Comparison of ENCODE assay signal across 9 mouse cellular contexts in genomic region chr5:137131490-137131889, GRCm38 (mm10). TPM values are rescaled to one million over a fixed set of nuclear protein-coding genes. Genes with fewer than 3 reads are reported as not detected.
A peak's percentile ranks its signal among the peaks of the same experiment; 100 is the strongest.
DNase-seq lines count a peak whose midpoint lies in the region; ATAC-seq lines count a peak whose summit lies in the region.
"Had no signal": no experiment of that assay in that cellular context is flagged by ENCODE, and none has a peak within 500 bp of the region (broad histone marks: within the 10 kb centered on the region; RNA-seq: fewer than 3 reads in every experiment).

No protein-coding gene starts in this region.

- H3K36me3 ChIP-seq in limb, embryonic 10.5 days: no peaks in the 10 kb centered on the region

- WGBS in limb, embryonic 10.5 days: 2% methylated on average over 3 of the region's 3 CpGs

- H3K9me3 ChIP-seq in limb, embryonic 10.5 days (replicated peaks): no peaks in the 10 kb centered on the region

- H3K4me1 ChIP-seq in limb, embryonic 10.5 days: peaks cover 13% of the 10 kb centered on the region

- peak; percentile 52 to 65 for DNase-seq in adrenal gland, adult 18-20 months (ENCODE audit: low spot score in 2 of 2)
- DNase-seq in adrenal gland, adult 8-10 months: no peak
- DNase-seq in right cerebral cortex, postnatal 14 days: peak; percentile 29
- no peak for DNase-seq in right cerebral cortex, adult 18-20 months
- peak; percentile 71 for DNase-seq in cerebellum, adult 9-10 months
- DNase-seq in heart, postnatal 4 days: peak; percentile 77
- DNase-seq in limb, embryonic 10.5 days (ENCODE audit: low spot score): peak; percentile 69

- no peaks in the 10 kb centered on the region for H3K27me3 ChIP-seq in limb, embryonic 10.5 days (ENCODE audit: low read depth, poor library complexity, severe bottlenecking)

- no peak overlapping the region for H3K4me3 ChIP-seq in limb, embryonic 10.5 days

- peak; percentile 76 for ATAC-seq in neutrophil, adult 5-6 weeks (ENCODE audit: extremely low read depth, insufficient number of reproducible peaks, low FRiP score, poor library complexity, severe bottlenecking)

- H3K27ac ChIP-seq in limb, embryonic 10.5 days: no peak overlapping the region

RNA-seq across cellular contexts. Expression of gene Trim56, which starts 15.5 kb away (rescaled TPM):
- 10 to 100 TPM; 39.1 to 42.2 TPM for total RNA-seq in adrenal gland, adult 18-20 months (2021)
- total RNA-seq in adrenal gland, adult 8-10 months (2022): 10 to 100 TPM; 44.0 to 57.1 (median 54.0) TPM
- total RNA-seq in heart, postnatal 4 days (2021): 10 to 100 TPM; 15.7 to 15.9 TPM
- 5.6 and 7.0 TPM in 2 replicates for polyA plus RNA-seq in limb, embryonic 10.5 days (2016; fragmentation: Nextera tagmentation; extraction: Ambion mirVana)
- 69.9 and 79.3 TPM in 2 replicates for total RNA-seq in neutrophil, adult 5-6 weeks (2017)

RNA-seq across cellular contexts. Expression of gene Muc3, which starts 17.6 kb away (rescaled TPM):
- total RNA-seq in adrenal gland, adult 18-20 months (2021): not detected
- total RNA-seq in adrenal gland, adult 8-10 months (2022): not detected
- total RNA-seq in heart, postnatal 4 days (2021): not detected
- polyA plus RNA-seq in limb, embryonic 10.5 days (2016; fragmentation: Nextera tagmentation; extraction: Ambion mirVana): not detected in 2 replicates
- not detected in 2 replicates for total RNA-seq in neutrophil, adult 5-6 weeks (2017)
- polyA plus RNA-seq: C2C12 had no signal

RNA-seq across cellular contexts. Expression of gene Serpine1, which starts 59.4 kb away (rescaled TPM):
- total RNA-seq in adrenal gland, adult 18-20 months (2021): 10 to 100 TPM in 1 of 2 experiments, 1 to 10 TPM in 1; 3.3 to 17.1 TPM
- 1 to 10 TPM; 2.7 to 9.5 (median 6.5) TPM for total RNA-seq in adrenal gland, adult 8-10 months (2022)
- total RNA-seq in heart, postnatal 4 days (2021): 10 to 100 TPM; 13.4 to 14.0 TPM
- polyA plus RNA-seq in limb, embryonic 10.5 days (2016; fragmentation: Nextera tagmentation; extraction: Ambion mirVana): 0.36 and 0.39 TPM in 2 replicates
- total RNA-seq in neutrophil, adult 5-6 weeks (2017): not detected in 2 replicates

Comparison
In these comparisons a context has a peak if more than half of its experiments do, and no peak if none do; other contexts are left out.
1. DNase-seq: peak in adrenal gland, adult 18-20 months (2 of 2), right cerebral cortex, postnatal 14 days (single experiment), cerebellum, adult 9-10 months (single experiment), heart, postnatal 4 days (single experiment) and limb, embryonic 10.5 days (single experiment); none in adrenal gland, adult 8-10 months (single experiment) and right cerebral cortex, adult 18-20 months (single experiment).